Mouse (Mus musculus) C2C12 (cell line): Measurements from ENCODE around the gene Tpgs1. TPM values are rescaled to one million over a fixed set of nuclear protein-coding genes. Genes with fewer than 3 reads are reported as not detected.
A peak's percentile ranks its signal among the peaks of the same experiment; 100 is the strongest.

ENCODE experiments used
- H3K27me3 ChIP-seq: one replicate; pipeline ENCODE4 v1.6.1; 2011; ENCODE audit not compliant: control insufficient read depth, insufficient read depth, insufficient read length
- H3K36me3 ChIP-seq: one replicate; pipeline ENCODE4 v1.6.1; 2011; ENCODE audit not compliant: control insufficient read depth, insufficient read depth
- H3K4me3 ChIP-seq: one replicate; pipeline ENCODE4 v1.5.1; 2011; ENCODE audit warnings: mild to moderate bottlenecking, control low read depth; ENCODE audit not compliant: poor library complexity, insufficient read depth, severe bottlenecking
- H3K79me2 ChIP-seq: one replicate; pipeline ENCODE4 v1.6.1; 2011; ENCODE audit not compliant: control insufficient read depth, insufficient read depth
- H3K79me3 ChIP-seq: one replicate; pipeline ENCODE4 v1.6.1; 2011; ENCODE audit warnings: low read depth, control low read depth
- H3ac ChIP-seq: one replicate; pipeline ENCODE3; 2011; ENCODE audit warnings: low read depth; ENCODE audit not compliant: control insufficient read depth, insufficient read length
- CEBPB ChIP-seq: IDR thresholded peaks from one replicate; pipeline ENCODE4 v1.6.1; 2011; ENCODE audit warnings: low read depth, mild to moderate bottlenecking, control low read depth, moderate library complexity
- CTCF ChIP-seq: IDR thresholded peaks from one replicate; pipeline ENCODE4 v1.5.1; 2011; ENCODE audit not compliant: control insufficient read depth, insufficient read depth, insufficient read length
- FOSL1 ChIP-seq: IDR thresholded peaks from one replicate; pipeline ENCODE4 v1.8.0; 2011; ENCODE audit warnings: mild to moderate bottlenecking, low read length; ENCODE audit not compliant: poor library complexity, insufficient read depth, severe bottlenecking
- MAX ChIP-seq: IDR thresholded peaks from one replicate; pipeline ENCODE4 v1.6.1; 2011; ENCODE audit warnings: mild to moderate bottlenecking, control low read depth
- MYOD1 ChIP-seq: IDR thresholded peaks from one replicate; pipeline ENCODE4 v1.6.1; 2011; ENCODE audit warnings: low read depth; ENCODE audit not compliant: control insufficient read depth, insufficient read length
- MYOG ChIP-seq: IDR thresholded peaks from one replicate; pipeline ENCODE4 v1.6.1; 2011; ENCODE audit not compliant: control insufficient read depth, insufficient read length; ENCODE audit errors: extremely low read depth
- USF1 ChIP-seq: IDR thresholded peaks from one replicate; pipeline ENCODE4 v1.6.1; 2011; ENCODE audit warnings: low read depth, mild to moderate bottlenecking, control low read depth, moderate library complexity
- polyA plus RNA-seq: library from polyadenylated mRNA; unstranded; fragments of >200 nt; fragmentation: generic; extraction: Trizol; gene quantifications from one replicate; pipeline ENCODE4 v1.2.1, GENCODE M21; 2012; ENCODE audit warnings: missing spikeins

The Tpgs1 gene
- polyA plus RNA-seq, 1 experiment = 80.7 TPM

DNA sequence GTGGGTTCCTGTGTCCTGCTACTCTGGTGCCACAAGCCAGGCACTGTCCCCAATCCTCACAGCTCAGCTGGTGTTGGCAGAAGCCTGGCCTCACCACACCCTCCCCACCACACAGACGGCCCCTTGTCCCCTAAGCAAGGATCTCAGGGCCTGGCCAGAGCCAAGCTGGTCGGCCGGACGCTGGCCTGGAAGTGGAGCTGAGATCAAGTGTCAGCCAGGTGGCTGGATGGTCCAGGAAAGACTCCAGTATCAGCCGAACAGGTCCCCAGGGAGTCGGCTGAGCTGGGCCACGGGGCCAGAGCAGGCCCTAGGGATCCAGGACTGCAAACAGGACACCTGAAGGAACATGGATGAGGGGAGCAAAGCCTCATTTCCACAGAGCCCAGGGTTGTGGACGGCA is 23.5 kb upstream of the Tpgs1 start, which contains the start of gene Odf3l2:
TSS of gene Odf3l2 (minus strand) at position 28 of the 400 bp plus-strand sequence.
- H3K79me2 ChIP-seq = no peaks in the 10 kb centered on the region
- H3K4me3 ChIP-seq = no peak within 1 kb of the TSS
- H3K36me3 ChIP-seq = no peaks in the 10 kb centered on the region
- H3ac ChIP-seq = no peak within 1 kb of the TSS
- H3K27me3 ChIP-seq = peaks cover 33% of the 10 kb centered on the region
- TF ChIP-seq MYOD1 (no peak), MAX (no peak), CEBPB (no peak), MYOG (no peak), FOSL1 (no peak), CTCF (no peak), USF1 (no peak)
- H3K79me3 ChIP-seq = no peaks in the 10 kb centered on the region

DNA sequence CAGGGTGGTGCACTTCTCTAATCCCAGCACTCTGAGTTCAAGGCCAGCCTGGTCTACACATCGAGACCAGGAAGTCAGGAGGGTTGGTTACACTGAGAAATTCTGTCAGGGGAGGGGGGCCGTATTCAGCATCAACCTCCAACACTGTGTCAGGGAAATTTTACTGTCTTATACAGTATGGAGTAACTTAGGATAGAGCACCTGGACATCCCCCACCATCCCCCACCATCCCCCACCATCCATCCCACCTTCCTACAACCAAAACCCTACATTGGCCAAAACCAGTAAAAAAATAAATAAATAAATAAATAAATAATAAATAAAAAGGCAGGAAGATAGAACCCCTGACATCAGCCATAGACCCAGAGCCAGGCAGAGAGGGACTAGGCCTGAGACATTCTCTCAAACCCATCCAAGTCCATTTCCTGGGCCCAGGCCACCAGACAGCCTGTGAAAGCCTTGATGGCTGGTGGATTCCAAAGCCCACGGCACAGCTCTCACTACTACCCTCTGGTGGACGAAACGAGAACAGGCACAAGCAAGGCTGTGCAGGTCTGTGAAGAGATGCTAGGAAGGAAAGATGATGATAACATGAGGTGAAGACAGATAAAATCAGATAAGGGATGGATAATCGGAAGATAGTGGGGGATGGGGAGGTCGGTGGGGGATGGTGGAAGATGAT is 20.0 kb upstream of the Tpgs1 start:
- Histone ChIP-seq H3ac (no peak overlapping the region), H3K4me3 (no peak overlapping the region), H3K79me2 (no peaks in the 10 kb centered on the region), H3K79me3 (no peaks in the 10 kb centered on the region), H3K27me3 (peaks cover 42% of the 10 kb centered on the region), H3K36me3 (no peaks in the 10 kb centered on the region)
- peak; percentile 54 for TF ChIP-seq CTCF
- TF ChIP-seq FOSL1 = no peak
- no peak for TF ChIP-seq MYOG
- TF ChIP-seq MAX = no peak
- no peak for TF ChIP-seq MYOD1

- Histone ChIP-seq H3K36me3 (no peaks in the 10 kb centered on the region), H3ac (no peak overlapping the region), H3K4me3 (no peak overlapping the region), H3K79me2 (no peaks in the 10 kb centered on the region), H3K27me3 (peaks cover 39% of the 10 kb centered on the region), H3K79me3 (no peaks in the 10 kb centered on the region)
- TF ChIP-seq MYOD1 (no peak), USF1 (no peak), FOSL1 (no peak), MYOG (no peak), CEBPB (no peak), CTCF (no peak), MAX (no peak)
Measured at GRCm38 (mm10) chr10:79652789-79653188, 16.4 kb upstream of the Tpgs1 start.

- no peaks in the 10 kb centered on the region for H3K36me3 ChIP-seq
- H3K4me3 ChIP-seq = no peak overlapping the region
- TF ChIP-seq MYOG (no peak), MYOD1 (no peak), CEBPB (no peak), MAX (no peak), CTCF (no peak), USF1 (no peak)
- peaks cover 40% of the 10 kb centered on the region for H3K27me3 ChIP-seq
- H3ac ChIP-seq = no peak overlapping the region
- H3K79me2 ChIP-seq = no peaks in the 10 kb centered on the region
- no peaks in the 10 kb centered on the region for H3K79me3 ChIP-seq
Measured at GRCm38 (mm10) chr10:79654946-79655395, 14.2 kb upstream of the Tpgs1 start.

- H3K36me3 ChIP-seq = no peaks in the 10 kb centered on the region
- no peaks in the 10 kb centered on the region for H3K79me3 ChIP-seq
- no peak overlapping the region for H3ac ChIP-seq
- no peak overlapping the region for H3K4me3 ChIP-seq
- H3K79me2 ChIP-seq = no peaks in the 10 kb centered on the region
- peaks cover 26% of the 10 kb centered on the region for H3K27me3 ChIP-seq
- TF ChIP-seq USF1 (no peak), MYOG (no peak), MAX (no peak), CTCF (no peak), FOSL1 (no peak)
Measured at GRCm38 (mm10) chr10:79658829-79659228, 10.3 kb upstream of the Tpgs1 start.

- Histone ChIP-seq H3ac (no peak overlapping the region), H3K36me3 (no peaks in the 10 kb centered on the region), H3K4me3 (no peak overlapping the region), H3K79me2 (no peaks in the 10 kb centered on the region), H3K27me3 (peaks cover 18% of the 10 kb centered on the region), H3K79me3 (no peaks in the 10 kb centered on the region)
- no peak for TF ChIP-seq MYOD1
- TF ChIP-seq USF1 = no peak
- TF ChIP-seq FOSL1 = no peak
- TF ChIP-seq CEBPB = no peak
- no peak for TF ChIP-seq CTCF
- no peak for TF ChIP-seq MYOG
- TF ChIP-seq MAX = no peak
Measured at GRCm38 (mm10) chr10:79660298-79660697, 8.9 kb upstream of the Tpgs1 start.
